Mouse (Mus musculus): ENCODE results near the gene Larp1b. TPM values are rescaled to one million over a fixed set of nuclear protein-coding genes. Genes with fewer than 3 reads are reported as not detected.

Larp1b gene
- total and polyA plus RNA-seq, 2 experiments from 2014 or later: 4.3 to 13.4 TPM

DNA sequence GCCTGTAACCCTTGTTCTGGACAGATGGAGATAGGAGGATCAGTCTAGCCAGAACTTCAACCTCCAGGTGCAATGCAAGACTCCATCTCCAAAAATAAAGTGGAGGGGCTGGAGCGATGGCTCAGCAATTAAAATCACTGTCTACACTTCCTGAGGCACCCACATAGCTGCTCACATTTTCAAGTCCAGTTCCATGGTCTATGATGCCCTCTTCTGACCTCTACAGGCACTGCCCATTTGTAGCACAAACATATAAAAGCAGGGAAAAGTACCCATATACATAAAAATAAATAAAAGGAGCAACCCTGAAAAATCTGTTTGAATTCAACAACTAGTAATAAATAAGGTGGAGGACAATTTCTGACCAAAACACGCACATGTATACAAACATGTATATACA, 39.1 kb downstream of the Larp1b start:
- WGBS: 78% methylated on average over 2 of the region's 2 CpGs

DNA sequence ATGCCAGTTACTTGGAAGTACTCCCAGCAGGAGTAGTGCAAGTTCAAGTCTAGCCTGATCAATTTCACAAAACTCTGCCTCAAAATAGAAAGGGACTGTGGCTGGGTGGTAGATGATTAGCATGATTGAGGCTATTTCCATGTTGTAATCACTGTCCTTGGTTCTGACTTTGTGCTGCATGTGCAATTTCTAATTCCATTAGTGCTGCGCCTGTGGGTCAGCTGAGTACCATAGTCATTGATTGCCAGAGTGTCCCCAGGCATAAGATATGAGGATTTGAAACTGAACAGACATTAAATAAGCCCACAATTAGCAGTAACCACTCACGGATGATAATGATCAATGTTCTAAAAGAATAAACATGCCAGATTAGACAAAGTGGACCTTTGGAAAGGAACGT, 41.9 kb downstream of the Larp1b start:
- no peaks in the 10 kb centered on the region for H3K4me1 ChIP-seq (ENCODE audit: insufficient read depth, low read length)
- no peak overlapping the region for H3K4me2 ChIP-seq (ENCODE audit: low read depth, low read length)
- 75% methylated on average over 3 of the region's 3 CpGs for WGBS
- no peaks in the 10 kb centered on the region for H3K36me3 ChIP-seq (ENCODE audit: insufficient read depth, low read length)
- ATAC-seq (no peak), DNase-seq (ENCODE audit: low spot score) (no peak)
- H3K4me3 ChIP-seq (ENCODE audit: low read length): no peak overlapping the region
- H3K27me3 ChIP-seq (ENCODE audit: insufficient read depth, low read length): no peaks in the 10 kb centered on the region
- H3K9ac ChIP-seq (replicated peaks; ENCODE audit: low read length): no peak overlapping the region
- no peak overlapping the region for H3K27ac ChIP-seq
- H3K9me3 ChIP-seq (ENCODE audit: low read length): no peaks in the 10 kb centered on the region
- no peak for TF ChIP-seq CTCF (IDR thresholded peaks at IDR 0.05; ENCODE audit: low read depth)

More for the DNA sequence above, 39.1 kb downstream of the Larp1b start:
- Histone ChIP-seq H3K4me2 (ENCODE audit: low read depth, low read length) (no peak overlapping the region), H3K27ac (no peak overlapping the region), H3K36me3 (ENCODE audit: insufficient read depth, low read length) (no peaks in the 10 kb centered on the region), H3K9ac (replicated peaks; ENCODE audit: low read length) (no peak overlapping the region), H3K4me3 (ENCODE audit: low read length) (no peak overlapping the region), H3K4me1 (ENCODE audit: insufficient read depth, low read length) (no peaks in the 10 kb centered on the region), H3K9me3 (ENCODE audit: low read length) (no peaks in the 10 kb centered on the region), H3K27me3 (ENCODE audit: insufficient read depth, low read length) (no peaks in the 10 kb centered on the region)
- peak; percentile 3 for DNase-seq (ENCODE audit: low spot score)
- peak; percentile 37 for TF ChIP-seq CTCF (IDR thresholded peaks at IDR 0.05; ENCODE audit: low read depth)
- ATAC-seq: no peak

DNA sequence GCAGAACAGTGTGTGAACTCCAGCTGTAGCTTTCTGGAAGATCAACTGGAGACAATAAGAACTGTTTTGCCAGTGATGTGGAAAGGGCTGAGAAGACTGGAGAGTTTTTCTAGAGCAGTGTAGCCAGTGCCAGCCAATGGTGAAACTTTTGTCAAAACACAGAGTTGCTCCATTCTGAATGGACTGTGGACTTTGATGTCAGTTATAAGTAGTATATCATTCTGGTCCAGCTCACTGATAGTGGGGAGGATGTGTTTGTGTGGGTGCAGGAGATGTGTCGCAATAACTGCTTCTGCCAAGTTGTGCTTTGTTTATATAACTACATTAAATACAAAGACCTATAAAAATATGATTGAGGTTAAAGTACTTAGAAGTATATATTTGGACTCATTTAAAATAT, 45.5 kb downstream of the Larp1b start:
- H3K9ac ChIP-seq (replicated peaks; ENCODE audit: low read length): no peak overlapping the region
- WGBS: 98% methylated on average over 1 of the region's 1 CpGs
- H3K4me2 ChIP-seq (ENCODE audit: low read depth, low read length): no peak overlapping the region
- H3K9me3 ChIP-seq (ENCODE audit: low read length): no peaks in the 10 kb centered on the region
- no peaks in the 10 kb centered on the region for H3K27me3 ChIP-seq (ENCODE audit: insufficient read depth, low read length)
- DNase-seq (ENCODE audit: low spot score): no peak
- H3K4me3 ChIP-seq (ENCODE audit: low read length): no peak overlapping the region
- TF ChIP-seq CTCF (IDR thresholded peaks at IDR 0.05; ENCODE audit: low read depth): no peak
- H3K4me1 ChIP-seq (ENCODE audit: insufficient read depth, low read length): no peaks in the 10 kb centered on the region
- no peak overlapping the region for H3K27ac ChIP-seq
- ATAC-seq: no peak
- no peaks in the 10 kb centered on the region for H3K36me3 ChIP-seq (ENCODE audit: insufficient read depth, low read length)

DNA sequence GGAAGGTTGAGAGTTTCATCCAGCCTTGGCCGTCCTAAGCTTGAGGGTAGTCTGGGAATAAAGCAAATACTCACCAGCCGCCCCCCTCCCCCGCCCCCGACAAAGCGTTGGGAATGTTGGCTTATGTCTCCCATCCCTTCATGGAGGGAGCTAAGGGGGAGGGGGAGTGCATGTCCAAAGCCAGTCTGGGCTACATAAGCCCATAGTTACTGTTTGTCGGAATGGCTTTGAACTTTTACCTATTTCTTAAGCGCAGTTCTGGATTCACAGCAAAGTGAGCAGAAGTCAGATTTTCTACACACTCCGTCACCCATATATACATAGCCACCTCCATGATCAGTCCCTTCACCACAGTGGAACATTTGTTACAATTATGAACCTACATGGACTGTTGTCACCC, 59.7 kb downstream of the Larp1b start:
- no peak for TF ChIP-seq CTCF (IDR thresholded peaks at IDR 0.05; ENCODE audit: low read depth)
- DNase-seq (ENCODE audit: low spot score) (no peak), ATAC-seq (no peak)
- H3K4me1 ChIP-seq (ENCODE audit: insufficient read depth, low read length): no peaks in the 10 kb centered on the region
- H3K4me3 ChIP-seq (ENCODE audit: low read length): no peak overlapping the region
- no peak overlapping the region for H3K27ac ChIP-seq
- no peaks in the 10 kb centered on the region for H3K36me3 ChIP-seq (ENCODE audit: insufficient read depth, low read length)
- 84% methylated on average over 8 of the region's 8 CpGs for WGBS
- H3K9me3 ChIP-seq (ENCODE audit: low read length): no peaks in the 10 kb centered on the region
- H3K9ac ChIP-seq (replicated peaks; ENCODE audit: low read length): no peak overlapping the region
- H3K27me3 ChIP-seq (ENCODE audit: insufficient read depth, low read length): no peaks in the 10 kb centered on the region
- no peak overlapping the region for H3K4me2 ChIP-seq (ENCODE audit: low read depth, low read length)

DNA sequence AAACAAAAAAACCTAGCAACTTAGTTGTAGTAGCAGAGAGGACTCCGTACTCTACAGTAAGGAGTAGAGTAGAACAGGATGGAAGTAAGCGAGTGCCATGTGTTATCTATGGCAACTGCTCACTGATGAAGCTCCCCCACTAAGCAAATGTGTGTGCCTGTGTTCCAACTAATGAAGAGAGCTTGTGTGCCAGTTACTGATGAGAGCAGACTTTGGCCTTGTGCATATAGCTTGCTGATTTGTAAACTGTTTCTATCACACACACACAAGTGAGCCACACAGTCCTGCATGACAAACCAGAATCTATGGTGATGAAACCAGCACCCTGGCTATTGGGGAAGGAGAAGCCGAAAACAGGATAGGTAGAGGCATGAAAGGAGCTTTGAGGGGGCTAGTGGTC, 60.4 kb downstream of the Larp1b start:
- no peak for ATAC-seq
- H3K27ac ChIP-seq: no peak overlapping the region
- H3K4me3 ChIP-seq (ENCODE audit: low read length): no peak overlapping the region
- no peak overlapping the region for H3K4me2 ChIP-seq (ENCODE audit: low read depth, low read length)
- 94% methylated on average over 3 of the region's 3 CpGs for WGBS
- H3K4me1 ChIP-seq (ENCODE audit: insufficient read depth, low read length): no peaks in the 10 kb centered on the region
- no peak for TF ChIP-seq CTCF (IDR thresholded peaks at IDR 0.05; ENCODE audit: low read depth)
- DNase-seq (ENCODE audit: low spot score): no peak
- no peaks in the 10 kb centered on the region for H3K9me3 ChIP-seq (ENCODE audit: low read length)
- no peaks in the 10 kb centered on the region for H3K36me3 ChIP-seq (ENCODE audit: insufficient read depth, low read length)
- no peaks in the 10 kb centered on the region for H3K27me3 ChIP-seq (ENCODE audit: insufficient read depth, low read length)
- H3K9ac ChIP-seq (replicated peaks; ENCODE audit: low read length): no peak overlapping the region

DNA sequence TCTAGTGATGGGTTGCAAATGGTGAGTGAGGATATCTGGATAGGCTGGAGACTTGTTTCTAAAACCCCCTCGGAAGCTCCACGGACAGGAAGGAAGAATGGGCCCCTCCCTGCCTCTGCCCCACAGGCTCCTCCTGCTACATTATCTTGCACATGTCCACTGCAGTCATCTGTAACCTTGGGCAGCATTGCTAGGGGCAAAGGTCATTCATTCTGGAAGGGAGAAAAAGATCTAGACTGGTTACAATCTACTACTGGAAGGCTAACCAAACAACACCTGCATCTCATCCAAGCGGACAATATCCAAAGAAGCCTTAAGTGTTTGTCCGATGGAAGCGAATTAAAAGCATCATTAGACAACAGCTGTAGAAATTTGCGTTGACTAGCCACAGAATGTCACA, 61.1 kb downstream of the Larp1b start:
- no peaks in the 10 kb centered on the region for H3K27me3 ChIP-seq (ENCODE audit: insufficient read depth, low read length)
- ATAC-seq: no peak
- H3K27ac ChIP-seq: no peak overlapping the region
- H3K4me2 ChIP-seq (ENCODE audit: low read depth, low read length): no peak overlapping the region
- no peak overlapping the region for H3K9ac ChIP-seq (replicated peaks; ENCODE audit: low read length)
- TF ChIP-seq CTCF (IDR thresholded peaks at IDR 0.05; ENCODE audit: low read depth): no peak
- H3K36me3 ChIP-seq (ENCODE audit: insufficient read depth, low read length): no peaks in the 10 kb centered on the region
- no peaks in the 10 kb centered on the region for H3K4me1 ChIP-seq (ENCODE audit: insufficient read depth, low read length)
- H3K9me3 ChIP-seq (ENCODE audit: low read length): no peaks in the 10 kb centered on the region
- DNase-seq (ENCODE audit: low spot score): no peak
- H3K4me3 ChIP-seq (ENCODE audit: low read length): no peak overlapping the region
- 75% methylated on average over 6 of the region's 6 CpGs for WGBS

DNA sequence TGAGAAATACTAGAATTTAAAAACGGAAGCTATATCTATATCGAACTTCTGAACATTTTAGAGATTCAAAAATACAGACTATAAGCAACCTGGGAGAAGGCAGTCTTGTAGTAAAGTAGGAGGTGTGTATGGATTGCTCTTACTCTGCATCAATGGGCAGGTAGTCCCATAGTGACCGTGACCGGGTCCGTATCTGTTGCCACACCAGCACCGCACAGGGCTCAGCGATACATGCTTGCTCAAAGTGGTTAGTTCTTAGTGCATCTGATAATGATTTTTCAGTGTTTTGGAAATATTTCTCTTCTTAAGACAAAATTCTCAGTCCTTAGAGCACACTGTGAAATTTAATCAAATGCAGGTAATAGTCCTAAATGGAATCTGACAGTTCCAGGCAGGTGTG, 62.8 kb downstream of the Larp1b start:
- no peaks in the 10 kb centered on the region for H3K36me3 ChIP-seq (ENCODE audit: insufficient read depth, low read length)
- no peak overlapping the region for H3K27ac ChIP-seq
- no peaks in the 10 kb centered on the region for H3K27me3 ChIP-seq (ENCODE audit: insufficient read depth, low read length)
- no peaks in the 10 kb centered on the region for H3K4me1 ChIP-seq (ENCODE audit: insufficient read depth, low read length)
- no peaks in the 10 kb centered on the region for H3K9me3 ChIP-seq (ENCODE audit: low read length)
- H3K4me3 ChIP-seq (ENCODE audit: low read length): no peak overlapping the region
- ATAC-seq: no peak
- WGBS: 94% methylated on average over 7 of the region's 7 CpGs
- DNase-seq (ENCODE audit: low spot score): no peak
- H3K4me2 ChIP-seq (ENCODE audit: low read depth, low read length): no peak overlapping the region
- no peak for TF ChIP-seq CTCF (IDR thresholded peaks at IDR 0.05; ENCODE audit: low read depth)
- no peak overlapping the region for H3K9ac ChIP-seq (replicated peaks; ENCODE audit: low read length)

All from hindbrain, postnatal 0 days (tissue).